Mouse (Mus musculus) fat pad, adult 2 months (tissue): ENCODE measurements around the gene Hlcs.

Experiments used
- DNase-seq: peaks from one replicate; pipeline ENCODE4 v3.0.0-alpha.2; 2011; ENCODE audit warnings: low read depth, low spot score; ENCODE audit errors: extremely low read depth

The Hlcs gene

GRCm38 (mm10) chr16:94249666-94250065 is 63.7 kb downstream of the Hlcs start:
- no peak for DNase-seq

GRCm38 (mm10) chr16:94248721-94249120 is 64.7 kb downstream of the Hlcs start:
- no peak for DNase-seq

GRCm38 (mm10) chr16:94246976-94247375 is 66.4 kb downstream of the Hlcs start:
- DNase-seq, result no peak

- DNase-seq, result no peak
These were observed 67.2 kb downstream of the Hlcs start for GRCm38 (mm10) chr16:94246058-94246784.

GRCm38 (mm10) chr16:94241126-94241525 is 72.2 kb downstream of the Hlcs start:
- DNase-seq, result no peak

- no peak for DNase-seq
These were observed 73.2 kb downstream of the Hlcs start for GRCm38 (mm10) chr16:94240190-94240589.

GRCm38 (mm10) chr16:94239567-94239966 is 73.8 kb downstream of the Hlcs start:
- DNase-seq, result no peak

GRCm38 (mm10) chr16:94239146-94239545 is 74.2 kb downstream of the Hlcs start:
- DNase-seq, result no peak

- no peak for DNase-seq
These were observed 76.3 kb downstream of the Hlcs start for GRCm38 (mm10) chr16:94237130-94237484.

GRCm38 (mm10) chr16:94236226-94237129 is 76.9 kb downstream of the Hlcs start:
- DNase-seq, result no peak

- DNase-seq, result no peak
These were observed 77.7 kb downstream of the Hlcs start for GRCm38 (mm10) chr16:94235718-94236117.

GRCm38 (mm10) chr16:94234202-94234601 is 79.2 kb downstream of the Hlcs start:
- DNase-seq, result no peak

- DNase-seq, result no peak
These were observed 82.3 kb downstream of the Hlcs start for GRCm38 (mm10) chr16:94230909-94231575.

GRCm38 (mm10) chr16:94230499-94230898 is 82.9 kb downstream of the Hlcs start:
- DNase-seq, result no peak

GRCm38 (mm10) chr16:94229890-94230289 is 83.5 kb downstream of the Hlcs start:
- no peak for DNase-seq

GRCm38 (mm10) chr16:94228858-94229555 is 84.4 kb downstream of the Hlcs start:
- DNase-seq, result peak; percentile 23

GRCm38 (mm10) chr16:94227328-94228018 is 85.9 kb downstream of the Hlcs start:
- DNase-seq, result no peak

GRCm38 (mm10) chr16:94223363-94223720 is 90.0 kb downstream of the Hlcs start:
- no peak for DNase-seq

- no peak for DNase-seq
These were observed 90.6 kb downstream of the Hlcs start for GRCm38 (mm10) chr16:94222646-94223362.
